Mouse (Mus musculus) liver, embryonic 15.5 days (tissue): ENCODE data around the gene Camta1. TPM values are rescaled to one million over a fixed set of nuclear protein-coding genes. Genes with fewer than 3 reads are reported as not detected.

Experiments
- ATAC-seq: fragments of 200-750 bp; cut with Nextera tagmentation; 2 replicates; pipeline ENCODE4 v1.8.0; 2017; ENCODE audit warnings: moderate number of reproducible peaks, mild to moderate bottlenecking, moderate library complexity; ENCODE audit not compliant: insufficient read depth
- H3K27ac ChIP-seq: fragments of 300-500 bp; sonication (generic); replicated peaks from 2 replicates; pipeline ENCODE4 v1.5.1; 2015; ENCODE audit warnings: mild to moderate bottlenecking, inconsistent platforms
- H3K27me3 ChIP-seq: fragments of 300-500 bp; sonication (generic); 2 replicates; pipeline ENCODE4 v1.6.1; 2015; ENCODE audit warnings: mild to moderate bottlenecking, inconsistent platforms
- H3K36me3 ChIP-seq: fragments of 300-500 bp; sonication (generic); replicated peaks from 2 replicates; pipeline ENCODE4 v1.6.1; 2015; ENCODE audit warnings: moderate library complexity, mild to moderate bottlenecking, inconsistent platforms
- H3K4me1 ChIP-seq: fragments of 300-500 bp; sonication (generic); replicated peaks from 2 replicates; pipeline ENCODE4 v1.6.1; 2015; ENCODE audit warnings: inconsistent platforms
- H3K4me2 ChIP-seq: fragments of 300-500 bp; sonication (generic); 2 replicates; pipeline ENCODE4 v1.6.1; 2015; ENCODE audit warnings: moderate library complexity, mild to moderate bottlenecking, inconsistent platforms
- H3K4me3 ChIP-seq: fragments of 300-500 bp; sonication (generic); replicated peaks from 2 replicates; pipeline ENCODE4 v1.5.1; 2015; ENCODE audit warnings: mild to moderate bottlenecking, inconsistent platforms
- H3K9ac ChIP-seq: fragments of 300-500 bp; sonication (generic); 2 replicates; pipeline ENCODE4 v1.6.1; 2015; ENCODE audit warnings: moderate library complexity, mild to moderate bottlenecking, inconsistent platforms
- H3K9me3 ChIP-seq: fragments of 300-500 bp; sonication (generic); replicated peaks from 2 replicates; pipeline ENCODE4 v1.6.1; 2016; ENCODE audit warnings: inconsistent platforms
- WGBS: fragments of 180-500 bp; shearing (Covaris S2); methylation state at CpG from one replicate; pipeline ENCODE4 v1.1.7; 2015; ENCODE audit warnings: mixed read lengths; ENCODE audit not compliant: insufficient replicate concordance; 5-methylcytosine and 5-hydroxymethylcytosine counted together
- polyA plus RNA-seq: library from polyadenylated mRNA; unstranded; fragments of >200 nt; fragmentation: Nextera tagmentation; extraction: Ambion mirVana; gene quantifications from 2 replicates; pipeline ENCODE4 v1.2.1, GENCODE M21; 2015

Camta1 gene
- polyA plus RNA-seq, 1 experiment from 2014 or later: 31.1 TPM

GRCm38 (mm10) chr4:151372855-151373566 is 488.7 kb downstream of the Camta1 start:
- Histone ChIP-seq H3K27me3 (no peaks in the 10 kb centered on the region), H3K36me3 (no peaks in the 10 kb centered on the region), H3K9me3 (no peaks in the 10 kb centered on the region), H3K4me2 (no peak overlapping the region), H3K9ac (no peak overlapping the region), H3K4me1 (no peaks in the 10 kb centered on the region), H3K4me3 (no peak overlapping the region), H3K27ac (no peak overlapping the region)
- WGBS: 61% methylated on average over 12 of the region's 12 CpGs
- no peak for ATAC-seq

- Histone ChIP-seq H3K9me3 (no peaks in the 10 kb centered on the region), H3K4me2 (no peak overlapping the region), H3K4me1 (no peaks in the 10 kb centered on the region), H3K36me3 (no peaks in the 10 kb centered on the region), H3K27me3 (no peaks in the 10 kb centered on the region), H3K27ac (no peak overlapping the region), H3K9ac (no peak overlapping the region), H3K4me3 (no peak overlapping the region)
- WGBS: 36% methylated on average over 14 of the region's 14 CpGs
- ATAC-seq: no peak
These were observed 494.6 kb downstream of the Camta1 start for GRCm38 (mm10) chr4:151366941-151367545.

- WGBS: 57% methylated on average over 20 of the region's 20 CpGs
- no peak overlapping the region for H3K4me3 ChIP-seq
- no peaks in the 10 kb centered on the region for H3K9me3 ChIP-seq
- no peak for ATAC-seq
- H3K9ac ChIP-seq: no peak overlapping the region
- no peak overlapping the region for H3K27ac ChIP-seq
- no peak overlapping the region for H3K4me2 ChIP-seq
- no peaks in the 10 kb centered on the region for H3K36me3 ChIP-seq
- no peaks in the 10 kb centered on the region for H3K4me1 ChIP-seq
- no peaks in the 10 kb centered on the region for H3K27me3 ChIP-seq
These were observed 500.6 kb downstream of the Camta1 start for GRCm38 (mm10) chr4:151360976-151361673.

GRCm38 (mm10) chr4:151355505-151355904 is 506.2 kb downstream of the Camta1 start:
- Histone ChIP-seq H3K27ac (no peak overlapping the region), H3K27me3 (no peaks in the 10 kb centered on the region), H3K9me3 (no peaks in the 10 kb centered on the region), H3K4me1 (no peaks in the 10 kb centered on the region), H3K4me3 (no peak overlapping the region), H3K36me3 (no peaks in the 10 kb centered on the region), H3K4me2 (no peak overlapping the region), H3K9ac (no peak overlapping the region)
- 18% methylated on average over 12 of the region's 12 CpGs for WGBS
- no peak for ATAC-seq

GRCm38 (mm10) chr4:151352791-151353190 is 508.9 kb downstream of the Camta1 start:
- no peak overlapping the region for H3K27ac ChIP-seq
- H3K4me1 ChIP-seq: no peaks in the 10 kb centered on the region
- no peaks in the 10 kb centered on the region for H3K27me3 ChIP-seq
- no peak overlapping the region for H3K4me2 ChIP-seq
- H3K4me3 ChIP-seq: no peak overlapping the region
- WGBS: 40% methylated on average over 2 of the region's 2 CpGs
- no peak overlapping the region for H3K9ac ChIP-seq
- ATAC-seq: no peak
- H3K36me3 ChIP-seq: no peaks in the 10 kb centered on the region
- H3K9me3 ChIP-seq: no peaks in the 10 kb centered on the region

GRCm38 (mm10) chr4:151352249-151352648 is 509.4 kb downstream of the Camta1 start:
- Histone ChIP-seq H3K4me2 (no peak overlapping the region), H3K36me3 (no peaks in the 10 kb centered on the region), H3K27me3 (no peaks in the 10 kb centered on the region), H3K27ac (no peak overlapping the region), H3K9me3 (no peaks in the 10 kb centered on the region), H3K4me1 (no peaks in the 10 kb centered on the region), H3K4me3 (no peak overlapping the region), H3K9ac (no peak overlapping the region)
- no peak for ATAC-seq
- WGBS: 45% methylated on average over 4 of the region's 4 CpGs

- H3K27me3 ChIP-seq: no peaks in the 10 kb centered on the region
- no peak overlapping the region for H3K4me3 ChIP-seq
- H3K27ac ChIP-seq: no peak overlapping the region
- ATAC-seq: no peak
- no peaks in the 10 kb centered on the region for H3K9me3 ChIP-seq
- no peaks in the 10 kb centered on the region for H3K4me1 ChIP-seq
- 49% methylated on average over 12 of the region's 12 CpGs for WGBS
- no peak overlapping the region for H3K9ac ChIP-seq
- H3K36me3 ChIP-seq: no peaks in the 10 kb centered on the region
- H3K4me2 ChIP-seq: no peak overlapping the region
These were observed 509.9 kb downstream of the Camta1 start for GRCm38 (mm10) chr4:151351757-151352156.

- 72% methylated on average over 6 of the region's 6 CpGs for WGBS
- no peak overlapping the region for H3K27ac ChIP-seq
- no peak overlapping the region for H3K9ac ChIP-seq
- no peak overlapping the region for H3K4me3 ChIP-seq
- H3K4me2 ChIP-seq: no peak overlapping the region
- no peaks in the 10 kb centered on the region for H3K27me3 ChIP-seq
- H3K36me3 ChIP-seq: no peaks in the 10 kb centered on the region
- no peak for ATAC-seq
- H3K4me1 ChIP-seq: no peaks in the 10 kb centered on the region
- H3K9me3 ChIP-seq: no peaks in the 10 kb centered on the region
These were observed 514.1 kb downstream of the Camta1 start for GRCm38 (mm10) chr4:151347620-151348019.

- no peak overlapping the region for H3K27ac ChIP-seq
- H3K9ac ChIP-seq: no peak overlapping the region
- ATAC-seq: no peak
- H3K36me3 ChIP-seq: no peaks in the 10 kb centered on the region
- H3K27me3 ChIP-seq: no peaks in the 10 kb centered on the region
- no peak overlapping the region for H3K4me3 ChIP-seq
- no peak overlapping the region for H3K4me2 ChIP-seq
- no peaks in the 10 kb centered on the region for H3K9me3 ChIP-seq
- no peaks in the 10 kb centered on the region for H3K4me1 ChIP-seq
- 80% methylated on average over 12 of the region's 12 CpGs for WGBS
These were observed 515.0 kb downstream of the Camta1 start for GRCm38 (mm10) chr4:151346673-151347072.

GRCm38 (mm10) chr4:151344811-151345210 is 516.9 kb downstream of the Camta1 start:
- Histone ChIP-seq H3K4me3 (no peak overlapping the region), H3K9me3 (no peaks in the 10 kb centered on the region), H3K27ac (no peak overlapping the region), H3K27me3 (no peaks in the 10 kb centered on the region), H3K9ac (no peak overlapping the region), H3K4me1 (no peaks in the 10 kb centered on the region), H3K4me2 (no peak overlapping the region), H3K36me3 (no peaks in the 10 kb centered on the region)
- 75% methylated on average over 10 of the region's 10 CpGs for WGBS
- ATAC-seq: no peak

- Histone ChIP-seq H3K27me3 (no peaks in the 10 kb centered on the region), H3K4me3 (no peak overlapping the region), H3K9me3 (no peaks in the 10 kb centered on the region), H3K27ac (no peak overlapping the region), H3K4me1 (0 out of 2 replicates have a peak, but pooled peaks cover 2% of the 10 kb centered on the region), H3K9ac (no peak overlapping the region), H3K4me2 (no peak overlapping the region), H3K36me3 (no peaks in the 10 kb centered on the region)
- WGBS: 58% methylated on average over 7 of the region's 7 CpGs
- no peak for ATAC-seq
These were observed 522.3 kb downstream of the Camta1 start for GRCm38 (mm10) chr4:151339421-151339820.
